Mouse (Mus musculus): ENCODE results near the gene Tex50. TPM values are rescaled to one million over a fixed set of nuclear protein-coding genes. Genes with fewer than 3 reads are reported as not detected.
"Not testable (repeated sequence)": the region's sequence is repeated elsewhere in the genome, so short reads cannot be mapped to it uniquely, and the experiment has no call there.

Tex50 gene
- 1.0 and 4.3 TPM in 2 replicates for polyA plus RNA-seq (2011; ENCODE audit: insufficient read depth, insufficient read length, low replicate concordance, missing spikeins)

GRCm38 (mm10) chr1:161159214-161159613 is at the start of gene Tex50:
Gene Tex50, minus strand, starts transcription at chr1:161159314.
- H3K4me3 ChIP-seq (replicated peaks; ENCODE audit: control insufficient read depth, low read depth, low read length), result no peak within 1 kb of the TSS
- 77% methylated on average over 3 of the region's 3 CpGs for WGBS
- TF ChIP-seq CTCF (IDR thresholded peaks at IDR 0.05; ENCODE audit: control insufficient read depth, insufficient read depth, low read length) (no peak), POLR2A (IDR thresholded peaks at IDR 0.05; ENCODE audit: borderline replicate concordance, control insufficient read depth, low read depth, low read length) (no peak)
- H3K4me1 ChIP-seq (ENCODE audit: control insufficient read depth, insufficient read depth, low read length), result no peaks in the 10 kb centered on the region
- no peak within 1 kb of the TSS for H3K27ac ChIP-seq (ENCODE audit: control insufficient read depth, insufficient read depth, low read depth, low read length, poor library complexity)

DNA sequence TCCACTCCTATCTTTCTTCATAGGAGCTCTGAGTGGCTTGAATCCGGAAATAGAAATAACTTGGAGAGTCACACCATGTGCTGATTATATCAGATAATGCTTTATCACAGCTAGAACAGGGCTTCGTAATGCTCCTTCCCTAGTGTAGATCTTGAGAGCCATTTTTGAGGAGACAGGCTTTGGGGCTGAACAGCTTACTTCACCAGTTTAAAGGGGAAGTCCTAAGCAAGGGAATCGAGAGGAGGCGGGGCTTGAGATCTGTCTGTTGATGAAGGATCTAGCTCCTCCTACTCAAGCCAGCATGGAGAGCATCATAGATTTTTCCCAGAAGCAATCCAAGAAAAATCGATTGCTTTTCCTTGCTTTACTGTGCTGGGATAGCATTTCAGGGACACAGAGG is 40.7 kb upstream of the Tex50 start:
- Histone ChIP-seq H3K27ac (ENCODE audit: control insufficient read depth, insufficient read depth, low read depth, low read length, poor library complexity) (no peak overlapping the region), H3K4me1 (ENCODE audit: control insufficient read depth, insufficient read depth, low read length) (no peaks in the 10 kb centered on the region), H3K4me3 (replicated peaks; ENCODE audit: control insufficient read depth, low read depth, low read length) (no peak overlapping the region)
- TF ChIP-seq POLR2A (IDR thresholded peaks at IDR 0.05; ENCODE audit: borderline replicate concordance, control insufficient read depth, low read depth, low read length) (no peak), CTCF (IDR thresholded peaks at IDR 0.05; ENCODE audit: control insufficient read depth, insufficient read depth, low read length) (no peak)
- 57% methylated on average over 5 of the region's 5 CpGs for WGBS

- WGBS, result 42% methylated on average over 11 of the region's 11 CpGs
- not testable (repeated sequence) for H3K4me3 ChIP-seq (replicated peaks; ENCODE audit: control insufficient read depth, low read depth, low read length); H3K4me1 ChIP-seq (ENCODE audit: control insufficient read depth, insufficient read depth, low read length); H3K27ac ChIP-seq (ENCODE audit: control insufficient read depth, insufficient read depth, low read depth, low read length, poor library complexity)
Measured at GRCm38 (mm10) chr1:161196364-161196763, 37.2 kb upstream of the Tex50 start.

- no peaks in the 10 kb centered on the region for H3K4me1 ChIP-seq (ENCODE audit: control insufficient read depth, insufficient read depth, low read length)
- peak; percentile 52 for TF ChIP-seq CTCF (IDR thresholded peaks at IDR 0.05; ENCODE audit: control insufficient read depth, insufficient read depth, low read length)
- no peak for TF ChIP-seq POLR2A (IDR thresholded peaks at IDR 0.05; ENCODE audit: borderline replicate concordance, control insufficient read depth, low read depth, low read length)
- H3K27ac ChIP-seq (ENCODE audit: control insufficient read depth, insufficient read depth, low read depth, low read length, poor library complexity), result no peak overlapping the region
- under 1% methylated on average over 16 of the region's 16 CpGs for WGBS
- H3K4me3 ChIP-seq (replicated peaks; ENCODE audit: control insufficient read depth, low read depth, low read length), result peak overlapping the region; percentile 41
Measured at GRCm38 (mm10) chr1:161195541-161196351, 36.6 kb upstream of the Tex50 start.

- no peak overlapping the region for H3K27ac ChIP-seq (ENCODE audit: control insufficient read depth, insufficient read depth, low read depth, low read length, poor library complexity)
- no peaks in the 10 kb centered on the region for H3K4me1 ChIP-seq (ENCODE audit: control insufficient read depth, insufficient read depth, low read length)
- peak overlapping the region; percentile 13 for H3K4me3 ChIP-seq (replicated peaks; ENCODE audit: control insufficient read depth, low read depth, low read length)
- TF ChIP-seq POLR2A (IDR thresholded peaks at IDR 0.05; ENCODE audit: borderline replicate concordance, control insufficient read depth, low read depth, low read length), result no peak
- no peak for TF ChIP-seq CTCF (IDR thresholded peaks at IDR 0.05; ENCODE audit: control insufficient read depth, insufficient read depth, low read length)
- WGBS, result 58% methylated on average over 9 of the region's 9 CpGs
Measured at GRCm38 (mm10) chr1:161190253-161190910, 31.3 kb upstream of the Tex50 start.

- no peak for TF ChIP-seq CTCF (IDR thresholded peaks at IDR 0.05; ENCODE audit: control insufficient read depth, insufficient read depth, low read length)
- no peak for TF ChIP-seq POLR2A (IDR thresholded peaks at IDR 0.05; ENCODE audit: borderline replicate concordance, control insufficient read depth, low read depth, low read length)
- Histone ChIP-seq H3K4me1 (ENCODE audit: control insufficient read depth, insufficient read depth, low read length) (no peaks in the 10 kb centered on the region), H3K4me3 (replicated peaks; ENCODE audit: control insufficient read depth, low read depth, low read length) (no peak overlapping the region), H3K27ac (ENCODE audit: control insufficient read depth, insufficient read depth, low read depth, low read length, poor library complexity) (no peak overlapping the region)
- WGBS, result 79% methylated on average over 3 of the region's 3 CpGs
Measured at GRCm38 (mm10) chr1:161185431-161185830, 26.3 kb upstream of the Tex50 start.

DNA sequence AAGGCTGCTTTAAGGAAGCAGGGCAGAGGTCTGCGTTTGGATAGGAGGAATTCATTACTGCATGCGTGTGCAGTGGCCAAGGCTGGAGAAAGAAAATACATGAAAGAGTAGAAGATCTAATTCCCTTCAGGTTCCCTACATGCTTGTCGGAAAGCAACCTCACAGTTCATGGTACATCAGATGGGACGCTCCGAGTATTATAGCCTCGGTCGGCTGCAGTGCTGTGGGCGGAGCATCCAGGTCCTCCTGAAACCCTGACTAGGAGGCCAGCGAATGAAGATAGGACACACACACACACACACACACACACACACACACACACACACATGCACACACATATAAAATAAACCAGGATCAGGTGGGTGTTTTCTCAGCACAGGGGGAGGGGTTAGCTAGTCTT is 24.6 kb upstream of the Tex50 start:
- Histone ChIP-seq H3K4me3 (replicated peaks; ENCODE audit: control insufficient read depth, low read depth, low read length) (no peak overlapping the region), H3K4me1 (ENCODE audit: control insufficient read depth, insufficient read depth, low read length) (no peaks in the 10 kb centered on the region), H3K27ac (ENCODE audit: control insufficient read depth, insufficient read depth, low read depth, low read length, poor library complexity) (no peak overlapping the region)
- 32% methylated on average over 9 of the region's 9 CpGs for WGBS
- no peak for TF ChIP-seq CTCF (IDR thresholded peaks at IDR 0.05; ENCODE audit: control insufficient read depth, insufficient read depth, low read length)
- no peak for TF ChIP-seq POLR2A (IDR thresholded peaks at IDR 0.05; ENCODE audit: borderline replicate concordance, control insufficient read depth, low read depth, low read length)

- 82% methylated on average over 9 of the region's 9 CpGs for WGBS
- Histone ChIP-seq H3K27ac (ENCODE audit: control insufficient read depth, insufficient read depth, low read depth, low read length, poor library complexity) (no peak overlapping the region), H3K4me3 (replicated peaks; ENCODE audit: control insufficient read depth, low read depth, low read length) (no peak overlapping the region), H3K4me1 (ENCODE audit: control insufficient read depth, insufficient read depth, low read length) (no peaks in the 10 kb centered on the region)
- TF ChIP-seq POLR2A (IDR thresholded peaks at IDR 0.05; ENCODE audit: borderline replicate concordance, control insufficient read depth, low read depth, low read length) (no peak), CTCF (IDR thresholded peaks at IDR 0.05; ENCODE audit: control insufficient read depth, insufficient read depth, low read length) (no peak)
Measured at GRCm38 (mm10) chr1:161182386-161182785, 23.3 kb upstream of the Tex50 start.

Data from bone marrow, adult 2 months (tissue).